Mouse (Mus musculus): ENCODE measurements around the gene Ints2.

Ints2 gene

DNA sequence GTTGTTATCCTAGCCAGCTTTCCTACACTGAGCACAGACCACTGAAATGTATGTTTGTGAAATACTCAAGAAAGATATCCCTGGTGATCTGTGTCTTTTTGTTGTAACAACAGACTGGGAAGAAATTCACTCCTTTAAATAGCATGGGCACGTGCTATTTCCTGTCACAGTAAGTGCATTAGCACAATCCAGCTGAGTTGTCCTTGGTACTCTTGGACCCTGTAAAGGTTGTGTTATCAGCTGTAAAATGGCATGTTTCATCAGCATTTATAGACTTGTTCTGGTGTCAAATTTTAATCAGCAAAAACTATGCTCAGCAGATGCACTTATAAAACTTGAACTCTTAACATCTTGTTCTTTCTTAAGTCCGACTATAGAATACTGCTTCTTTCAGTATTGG is 86.6 kb downstream of the Ints2 start:
- no peak for DNase-seq

Data from kidney, postnatal 10 days (tissue).